In genomic region chr4:149306712-149307595, GRCm38 (mm10) we compare ENCODE assay signal across 8 mouse cellular contexts. TPM values are rescaled to one million over a fixed set of nuclear protein-coding genes. Genes with fewer than 3 reads are reported as not detected.
A peak's percentile ranks its signal among the peaks of the same experiment; 100 is the strongest.
DNase-seq lines count a peak whose midpoint lies in the region; ATAC-seq lines count a peak whose summit lies in the region.

No protein-coding gene starts in this region.

- peak overlapping the region; percentile 98 for H3K9ac ChIP-seq in hindbrain, embryonic 12.5 days
- peak overlapping the region; percentile 89 for H3K9ac ChIP-seq in lung, embryonic 16.5 days (ENCODE audit: low read length)

- H3K9me3 ChIP-seq in hindbrain, embryonic 12.5 days (replicated peaks) = no peaks in the 10 kb centered on the region
- no peaks in the 10 kb centered on the region for H3K9me3 ChIP-seq in lung, embryonic 16.5 days (ENCODE audit: control insufficient read depth, low read length)

- DNase-seq in NIH3T3 (ENCODE audit: low read depth) = peak; percentile 65
- peak; percentile 94 for DNase-seq in cerebellum, adult 9-11 months
- DNase-seq in frontal cortex, postnatal 10 days (ENCODE audit: low spot score in 2 of 2) = peak; percentile 68 to 69
- DNase-seq in layer of hippocampus, postnatal 10 days (ENCODE audit: low spot score in 2 of 2) = peak; percentile 77 to 79
- DNase-seq in ovary, postnatal 36 days (ENCODE audit: low spot score) = peak; percentile 71
- DNase-seq in urinary bladder, postnatal 25 days (ENCODE audit: low spot score) = peak; percentile 54

- H3K27me3 ChIP-seq in hindbrain, embryonic 12.5 days = no peaks in the 10 kb centered on the region
- no peaks in the 10 kb centered on the region for H3K27me3 ChIP-seq in lung, embryonic 16.5 days (ENCODE audit: control insufficient read depth, insufficient read depth, low read depth, low read length)

- H3K27ac ChIP-seq in hindbrain, embryonic 12.5 days = peak overlapping the region; percentile 99
- H3K27ac ChIP-seq in lung, embryonic 16.5 days (ENCODE audit: low read length) = peak overlapping the region; percentile 84

- peak overlapping the region; percentile 100 for H3K4me3 ChIP-seq in hindbrain, embryonic 12.5 days
- H3K4me3 ChIP-seq in lung, embryonic 16.5 days (ENCODE audit: low read length) = peak overlapping the region; percentile 64

- peaks cover 45% of the 10 kb centered on the region for H3K4me1 ChIP-seq in hindbrain, embryonic 12.5 days
- peaks cover 28% of the 10 kb centered on the region for H3K4me1 ChIP-seq in lung, embryonic 16.5 days (replicated peaks; ENCODE audit: control insufficient read depth, insufficient read depth, low read length)

- H3K36me3 ChIP-seq in hindbrain, embryonic 12.5 days = no peaks in the 10 kb centered on the region
- H3K36me3 ChIP-seq in lung, embryonic 16.5 days (ENCODE audit: control insufficient read depth, insufficient read depth, low read length) = no peaks in the 10 kb centered on the region

- ATAC-seq in hindbrain, embryonic 12.5 days (ENCODE audit: low FRiP score) = peak; percentile 65
- ATAC-seq in lung, embryonic 16.5 days (ENCODE audit: low read depth) = peak; percentile 53

- H3K4me2 ChIP-seq in hindbrain, embryonic 12.5 days (replicated peaks) = peak overlapping the region; percentile 67
- H3K4me2 ChIP-seq in lung, embryonic 16.5 days (ENCODE audit: low read depth, low read length) = peak overlapping the region; percentile 75

- WGBS in hindbrain, embryonic 12.5 days = under 1% methylated on average over 69 of the region's 83 CpGs
- under 1% methylated on average over 68 of the region's 83 CpGs for WGBS in lung, embryonic 16.5 days

RNA-seq across cellular contexts. Expression of gene Kif1b, which starts 0.5 kb away (rescaled TPM):
- 139 and 140 TPM in 2 replicates for polyA plus RNA-seq in hindbrain, embryonic 12.5 days (2016; fragmentation: Nextera tagmentation; extraction: Ambion mirVana)
- total RNA-seq in layer of hippocampus, postnatal 10 days (2021) = 100 to 1,000 TPM; 402 to 413 TPM
- polyA plus RNA-seq in lung, embryonic 16.5 days (2015; fragmentation: Nextera tagmentation; extraction: Ambion mirVana) = 31.1 and 32.5 TPM in 2 replicates

Comparison
In these comparisons a context has a peak if more than half of its experiments do, and no peak if none do; other contexts are left out.
1. Peak in every context shown above with its lines: DNase-seq, ATAC-seq, H3K4me3 ChIP-seq and H3K27ac ChIP-seq.